Mouse (Mus musculus) T-cell, adult 66 days (primary cell): ENCODE measurements around the gene Napa. TPM values are rescaled to one million over a fixed set of nuclear protein-coding genes. Genes with fewer than 3 reads are reported as not detected.

ENCODE experiments used
- total RNA-seq, 2 experiments: library from RNA; stranded (reverse); gene quantifications; 3 replicates in 1 of 2; 4 replicates in 1 of 2; pipeline ENCODE4 v1.2.4; 2023

Gene Napa
- 100 to 1,000 TPM; 213 to 236 TPM for total RNA-seq

DNA sequence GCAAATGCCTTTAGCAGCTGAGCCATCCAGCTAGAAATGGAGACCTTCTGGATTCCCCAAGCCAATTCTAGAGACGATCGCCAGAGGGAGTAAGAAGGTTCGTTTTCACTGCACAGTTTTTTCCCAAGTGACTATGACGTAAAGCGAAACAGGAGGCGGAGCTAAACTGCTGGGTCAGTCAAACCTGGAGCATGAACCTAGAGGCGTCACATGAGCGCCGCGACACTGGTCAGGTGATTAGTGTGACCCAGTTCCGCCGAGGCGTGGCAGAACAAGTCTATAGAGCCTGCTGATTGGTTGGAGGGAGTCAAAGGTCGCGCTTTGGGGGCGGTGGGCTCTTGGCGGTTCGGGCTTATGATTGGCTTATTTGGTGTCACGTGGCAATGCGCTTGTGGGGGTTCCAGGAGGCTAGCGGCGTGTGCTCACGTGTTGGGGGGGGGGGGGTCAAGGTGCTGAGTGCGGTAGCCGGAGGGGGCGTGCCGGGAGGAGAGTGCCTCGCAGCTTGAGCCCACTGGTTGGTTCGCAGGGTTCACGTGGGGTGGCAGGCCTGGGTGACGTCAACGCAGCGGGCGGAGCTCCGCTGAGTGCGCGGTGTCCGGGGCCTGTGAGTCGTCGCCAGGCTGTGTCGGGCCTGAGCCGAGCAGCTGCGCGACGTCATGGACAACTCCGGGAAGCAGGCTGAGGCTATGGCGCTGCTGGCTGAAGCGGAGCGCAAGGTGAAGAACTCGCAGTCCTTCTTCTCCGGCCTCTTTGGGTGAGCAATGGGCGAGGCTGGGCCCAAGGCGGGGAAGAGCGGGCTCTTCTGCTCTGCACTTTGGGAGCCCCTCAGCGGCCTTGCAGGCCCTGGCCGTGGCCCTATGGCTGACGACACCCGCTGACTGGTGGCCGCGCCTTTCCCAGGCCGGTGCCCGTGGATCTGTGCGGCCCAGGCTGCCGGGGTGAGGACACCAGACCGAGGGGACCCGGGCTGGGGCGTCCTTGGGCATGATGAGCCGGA, at the start of gene Napa:
Gene Napa, plus strand, starts transcription at position 438 of the 997 bp plus-strand sequence.

DNA sequence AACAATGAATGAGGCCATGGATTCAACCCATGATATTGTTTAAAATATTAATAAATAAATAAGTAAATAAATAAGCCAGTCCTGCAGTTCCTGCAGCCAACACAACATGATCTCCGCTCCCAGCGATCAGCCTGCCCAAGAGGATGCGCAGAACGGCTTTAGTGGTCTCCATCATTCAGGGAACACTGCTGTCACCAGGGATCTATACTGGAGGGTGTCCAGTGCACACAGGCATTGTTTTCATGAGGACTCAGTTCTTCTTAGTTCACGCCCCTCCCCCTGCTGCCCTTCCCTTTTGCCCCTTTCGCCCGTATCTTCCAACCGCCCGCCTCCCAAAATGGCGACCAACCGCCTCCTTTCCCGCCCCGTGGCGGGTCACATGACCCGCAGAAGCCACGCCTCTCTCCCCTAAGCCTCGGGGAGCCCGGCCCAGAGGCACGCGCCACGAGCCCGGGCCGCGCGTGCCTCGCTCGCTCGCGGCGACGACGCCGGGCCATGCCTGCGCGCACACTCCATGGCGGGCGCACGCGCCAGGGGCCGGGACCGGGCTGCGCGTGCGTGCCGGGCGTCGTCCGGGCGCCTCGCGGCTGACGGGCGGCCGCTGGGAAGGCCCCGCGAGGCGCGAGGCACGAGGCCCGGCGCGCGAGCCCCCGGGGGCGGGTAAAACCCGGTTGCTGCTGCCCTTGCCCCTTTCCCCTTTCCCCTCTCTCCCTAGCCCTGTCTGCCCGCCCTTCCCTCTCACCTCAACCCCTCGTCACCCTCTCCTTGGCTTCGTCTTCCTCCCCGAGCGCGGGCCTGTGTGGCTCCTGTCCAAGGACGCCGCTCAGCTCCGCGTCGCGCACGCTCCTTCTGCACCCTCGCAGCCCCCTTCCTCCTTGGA, 36.8 kb upstream of the Napa start, which contains the start of gene Zfp541:
Gene Zfp541, plus strand, starts transcription at position 596 of the 880 bp plus-strand sequence.

DNA sequence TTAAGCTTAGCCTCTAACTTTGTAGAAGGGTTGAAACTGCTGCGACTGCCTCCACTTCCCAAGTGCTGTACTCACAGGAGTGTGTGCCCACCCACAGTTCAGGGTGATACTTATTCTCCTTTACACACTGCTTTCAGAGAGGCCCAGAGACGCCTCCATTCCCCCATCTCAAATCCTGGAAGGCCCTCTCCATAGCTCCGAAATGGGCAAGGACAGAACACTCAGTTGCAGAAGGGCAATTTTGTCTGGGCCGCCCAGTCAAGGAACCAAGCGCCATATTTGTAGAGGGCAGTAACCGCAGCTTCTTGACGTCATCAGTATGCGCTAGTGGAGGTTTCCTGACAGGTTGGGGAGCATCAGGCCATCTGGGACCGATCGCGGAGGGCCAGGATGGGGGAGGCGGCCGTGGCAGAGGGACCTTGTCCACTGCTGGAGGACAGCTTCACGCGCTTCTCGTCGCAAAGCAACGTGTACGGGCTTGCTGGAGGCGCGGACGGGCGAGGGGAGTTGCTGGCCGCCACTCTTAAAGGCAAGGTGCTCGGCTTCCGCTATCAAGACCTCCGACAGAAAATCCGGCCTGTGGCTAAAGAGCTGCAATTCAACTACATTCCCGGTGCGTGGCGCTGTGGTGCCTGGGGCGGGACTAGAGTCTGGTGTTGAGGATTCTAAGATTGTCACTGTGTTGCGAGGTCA, 21.5 kb downstream of the Napa start, which contains the start of gene Kptn:
Gene Kptn, plus strand, starts transcription at position 327 of the 693 bp plus-strand sequence.

GRCm38 (mm10) chr7:16129421-16129845, 31.2 kb downstream of the Napa start, which contains the start of gene Slc8a2:
TSS of gene Slc8a2 (plus strand) at chr7:16129826.

Other genes with a start within 250 kb of the Napa start
- not detected for gene Crx, start 218.5 kb upstream of the Napa start, total RNA-seq
- gene Crxos, start 215.8 kb upstream of the Napa start, total RNA-seq, result not detected
- 100 to 1,000 TPM; 212 to 218 TPM for gene Selenow, start 176.1 kb upstream of the Napa start, total RNA-seq
- 100 to 1,000 TPM; 486 to 516 TPM for gene Nop53, start 152.4 kb upstream of the Napa start, total RNA-seq
- under 1 TPM; 0.55 to 0.89 TPM for gene Ehd2, start 130.9 kb upstream of the Napa start, total RNA-seq
- 10 to 100 TPM; 63.1 to 69.6 TPM for gene Bicra, start 50.5 kb upstream of the Napa start, total RNA-seq
- not detected for gene Zfp541, start 36.6 kb upstream of the Napa start, total RNA-seq
- gene Kptn, start 21.4 kb downstream of the Napa start, total RNA-seq, result 10 to 100 TPM; 41.3 to 44.7 TPM
- gene Slc8a2, start 31.4 kb downstream of the Napa start, total RNA-seq, result under 1 TPM; 0.09 TPM
- 10 to 100 TPM; 44.6 to 58.0 TPM for gene Meis3, start 76.6 kb downstream of the Napa start, total RNA-seq
- gene Dhx34, start 123.6 kb downstream of the Napa start, total RNA-seq, result 10 to 100 TPM; 28.8 to 32.0 TPM
- under 1 TPM; 0.26 to 0.47 TPM for gene C5ar2, start 145.7 kb downstream of the Napa start, total RNA-seq
- gene C5ar1, start 161.1 kb downstream of the Napa start, total RNA-seq, result under 1 TPM in 1 of 2 experiments, not detected in 1; 0.30 TPM
- 10 to 100 TPM; 23.9 to 31.5 TPM for gene Inafm1, start 175.2 kb downstream of the Napa start, total RNA-seq
- gene Ccdc9, start 188.3 kb downstream of the Napa start, total RNA-seq, result 100 to 1,000 TPM; 233 to 246 TPM
- gene Bbc3, start 209.9 kb downstream of the Napa start, total RNA-seq, result 10 to 100 TPM; 29.4 to 34.5 TPM